Mouse (Mus musculus): ENCODE data around the gene Nat8l. TPM values are rescaled to one million over a fixed set of nuclear protein-coding genes. Genes with fewer than 3 reads are reported as not detected.

Gene Nat8l
- polyA plus RNA-seq (2012; rRNA removed), result 5.8 and 6.5 TPM in 2 replicates

GRCm38 (mm10) chr5:33995843-33996693, at the start of gene Nat8l:
Gene Nat8l, plus strand, starts transcription at chr5:33995984.

GRCm38 (mm10) chr5:33983309-33984121, 12.3 kb upstream of the Nat8l start, which contains the start of gene Gm1673:
Gene Gm1673, plus strand, starts transcription at chr5:33983433.

Other genes starting within 250 kb of the Nat8l start
- 30.2 and 39.8 TPM in 2 replicates for gene Letm1, start 213.2 kb upstream of the Nat8l start, polyA plus RNA-seq (2012; rRNA removed)
- 128 and 177 TPM in 2 replicates for gene Nsd2, start 175.3 kb upstream of the Nat8l start, polyA plus RNA-seq (2012; rRNA removed)
- gene Nelfa, start 59.6 kb upstream of the Nat8l start, polyA plus RNA-seq (2012; rRNA removed), result 43.3 and 58.4 TPM in 2 replicates
- gene Gm1673, start 12.6 kb upstream of the Nat8l start, polyA plus RNA-seq (2012; rRNA removed), result 171 and 301 TPM in 2 replicates
- gene Poln, start 173.5 kb downstream of the Nat8l start, polyA plus RNA-seq (2012; rRNA removed), result 0.59 and 1.2 TPM in 2 replicates
- 26.0 and 30.2 TPM in 2 replicates for gene Haus3, start 173.5 kb downstream of the Nat8l start, polyA plus RNA-seq (2012; rRNA removed)
- gene Mxd4, start 191.7 kb downstream of the Nat8l start, polyA plus RNA-seq (2012; rRNA removed), result 49.1 and 65.9 TPM in 2 replicates

All from central nervous system, embryonic 11.5 days (tissue).